Mouse (Mus musculus) C2C12 (cell line): ENCODE measurements around the gene Mapk6.

Source experiments
- CEBPB ChIP-seq: IDR thresholded peaks from one replicate; pipeline ENCODE4 v1.6.1; 2011; ENCODE audit warnings: low read depth, mild to moderate bottlenecking, control low read depth, moderate library complexity
- CTCF ChIP-seq: IDR thresholded peaks from one replicate; pipeline ENCODE4 v1.5.1; 2011; ENCODE audit not compliant: control insufficient read depth, insufficient read depth, insufficient read length
- FOSL1 ChIP-seq: IDR thresholded peaks from one replicate; pipeline ENCODE4 v1.8.0; 2011; ENCODE audit warnings: mild to moderate bottlenecking, low read length; ENCODE audit not compliant: poor library complexity, insufficient read depth, severe bottlenecking
- MAX ChIP-seq: IDR thresholded peaks from one replicate; pipeline ENCODE4 v1.6.1; 2011; ENCODE audit warnings: mild to moderate bottlenecking, control low read depth
- USF1 ChIP-seq: IDR thresholded peaks from one replicate; pipeline ENCODE4 v1.6.1; 2011; ENCODE audit warnings: low read depth, mild to moderate bottlenecking, control low read depth, moderate library complexity

GRCm38 (mm10) chr9:75453994-75454393, 44.2 kb upstream of the Mapk6 start:
- no peak for TF ChIP-seq CTCF
- TF ChIP-seq USF1: no peak
- TF ChIP-seq CEBPB: no peak
- no peak for TF ChIP-seq FOSL1
- no peak for TF ChIP-seq MAX
